Mouse (Mus musculus): ENCODE data around the gene C2cd4a.

C2cd4a gene

GRCm38 (mm10) chr9:67831359-67832045 is 628 bp downstream of the C2cd4a start:
- peak; percentile 34 for DNase-seq

GRCm38 (mm10) chr9:67830411-67831358 is 1.4 kb downstream of the C2cd4a start:
- peak; percentile 64 for DNase-seq

- DNase-seq, result peak; percentile 48
Measured at GRCm38 (mm10) chr9:67828182-67828581, 3.9 kb downstream of the C2cd4a start.

GRCm38 (mm10) chr9:67825527-67825926 is 6.6 kb downstream of the C2cd4a start:
- DNase-seq, result no peak

- no peak for DNase-seq
Measured at GRCm38 (mm10) chr9:67823131-67823530, 9.0 kb downstream of the C2cd4a start.

GRCm38 (mm10) chr9:67818668-67818950 is 13.5 kb downstream of the C2cd4a start:
- DNase-seq, result no peak

- DNase-seq, result no peak
Measured at GRCm38 (mm10) chr9:67817898-67818667, 14.0 kb downstream of the C2cd4a start.

GRCm38 (mm10) chr9:67816172-67816928 is 15.8 kb downstream of the C2cd4a start:
- no peak for DNase-seq

GRCm38 (mm10) chr9:67813665-67814337 is 18.3 kb downstream of the C2cd4a start:
- DNase-seq, result no peak

- no peak for DNase-seq
Measured at GRCm38 (mm10) chr9:67813171-67813570, 19.0 kb downstream of the C2cd4a start.

GRCm38 (mm10) chr9:67811116-67811515 is 21.0 kb downstream of the C2cd4a start:
- no peak for DNase-seq

- no peak for DNase-seq
Measured at GRCm38 (mm10) chr9:67810527-67810926, 21.6 kb downstream of the C2cd4a start.

- no peak for DNase-seq
Measured at GRCm38 (mm10) chr9:67807000-67807399, 25.1 kb downstream of the C2cd4a start.

GRCm38 (mm10) chr9:67802241-67802640 is 29.9 kb downstream of the C2cd4a start:
- peak; percentile 76 for DNase-seq

GRCm38 (mm10) chr9:67799078-67799819 is 32.9 kb downstream of the C2cd4a start:
- DNase-seq, result no peak

GRCm38 (mm10) chr9:67795205-67795675 is 36.9 kb downstream of the C2cd4a start:
- peak; percentile 57 for DNase-seq

GRCm38 (mm10) chr9:67794668-67795067 is 37.5 kb downstream of the C2cd4a start:
- no peak for DNase-seq

GRCm38 (mm10) chr9:67794216-67794615 is 37.9 kb downstream of the C2cd4a start:
- DNase-seq, result no peak

- no peak for DNase-seq
Measured at GRCm38 (mm10) chr9:67793501-67793900, 38.6 kb downstream of the C2cd4a start.

GRCm38 (mm10) chr9:67792405-67792804 is 39.7 kb downstream of the C2cd4a start:
- DNase-seq, result no peak

GRCm38 (mm10) chr9:67787671-67788070 is 44.5 kb downstream of the C2cd4a start:
- DNase-seq, result no peak

All from right cerebral cortex, postnatal 14 days (tissue).